Mouse (Mus musculus): ENCODE results near the gene Gucy2c. TPM values are rescaled to one million over a fixed set of nuclear protein-coding genes. Genes with fewer than 3 reads are reported as not detected.

Gene Gucy2c
- total RNA-seq, 1 experiment = 0.09 TPM

GRCm38 (mm10) chr6:136655786-136656185, 125.8 kb downstream of the Gucy2c start:
- H3K27ac ChIP-seq (ENCODE audit: insufficient read depth, low read depth, low read length, poor library complexity, severe bottlenecking) = no peak overlapping the region
- no peak for TF ChIP-seq HCFC1 (IDR thresholded peaks at IDR 0.05; ENCODE audit: borderline replicate concordance, insufficient read depth, low read length)
- TF ChIP-seq ZNF384 (IDR thresholded peaks at IDR 0.05; ENCODE audit: low read depth, low read length) = no peak
- no peak for TF ChIP-seq CHD2 (IDR thresholded peaks at IDR 0.05; ENCODE audit: low read depth, low read length)
- no peak for TF ChIP-seq ZC3H11A (IDR thresholded peaks at IDR 0.05; ENCODE audit: borderline replicate concordance, low read depth, low read length)
- no peak for TF ChIP-seq MAFK (IDR thresholded peaks at IDR 0.05; ENCODE audit: insufficient read depth, low read depth, low read length)
- peaks cover 0 to 2% of the 10 kb centered on the region in 2 experiments; a peak in 1 of 4 replicates for H3K4me1 ChIP-seq (ENCODE audit: control insufficient read depth in 2 of 2, insufficient read depth in 2 of 2, low read length in 2 of 2, poor library complexity in 1 of 2)
- DNase-seq (ENCODE audit: low read depth, low spot score) = no peak
- in situ Hi-C loops (cut with MboI; ENCODE audit: low sequenced_read_pairs in 2 of 2, unreplicated experiment in 2 of 2) = no loop called here
- H3K4me3 ChIP-seq (ENCODE audit: insufficient read depth in 1 of 2, low read depth in 1 of 2, low read length in 2 of 2, poor library complexity in 1 of 2, severe bottlenecking in 1 of 2) = no peak overlapping the region
- H3K36me3 ChIP-seq (ENCODE audit: control insufficient read depth, insufficient read depth, low read length, poor library complexity, severe bottlenecking) = no peaks in the 10 kb centered on the region
- no peaks in the 10 kb centered on the region for H3K9me3 ChIP-seq (ENCODE audit: control insufficient read depth, insufficient read depth, low read depth, low read length)
- H3K9ac ChIP-seq (ENCODE audit: insufficient read depth, low read depth, low read length, poor library complexity, severe bottlenecking) = no peak overlapping the region

GRCm38 (mm10) chr6:136654470-136654869, 127.1 kb downstream of the Gucy2c start:
- DNase-seq (ENCODE audit: low read depth, low spot score) = no peak
- no peak overlapping the region for H3K4me3 ChIP-seq (ENCODE audit: insufficient read depth in 1 of 2, low read depth in 1 of 2, low read length in 2 of 2, poor library complexity in 1 of 2, severe bottlenecking in 1 of 2)
- H3K9me3 ChIP-seq (ENCODE audit: control insufficient read depth, insufficient read depth, low read depth, low read length) = no peaks in the 10 kb centered on the region
- H3K9ac ChIP-seq (ENCODE audit: insufficient read depth, low read depth, low read length, poor library complexity, severe bottlenecking) = no peak overlapping the region
- in situ Hi-C loops (cut with MboI; ENCODE audit: low sequenced_read_pairs in 2 of 2, unreplicated experiment in 2 of 2) = no loop called here
- TF ChIP-seq ZNF384 (IDR thresholded peaks at IDR 0.05; ENCODE audit: low read depth, low read length) (no peak), ZC3H11A (IDR thresholded peaks at IDR 0.05; ENCODE audit: borderline replicate concordance, low read depth, low read length) (no peak), HCFC1 (IDR thresholded peaks at IDR 0.05; ENCODE audit: borderline replicate concordance, insufficient read depth, low read length) (no peak), CHD2 (IDR thresholded peaks at IDR 0.05; ENCODE audit: low read depth, low read length) (no peak)
- H3K27ac ChIP-seq (ENCODE audit: insufficient read depth, low read depth, low read length, poor library complexity, severe bottlenecking) = no peak overlapping the region
- no peaks in the 10 kb centered on the region for H3K4me1 ChIP-seq (ENCODE audit: control insufficient read depth in 2 of 2, insufficient read depth in 2 of 2, low read length in 2 of 2, poor library complexity in 1 of 2)
- no peaks in the 10 kb centered on the region for H3K36me3 ChIP-seq (ENCODE audit: control insufficient read depth, insufficient read depth, low read length, poor library complexity, severe bottlenecking)

- H3K9ac ChIP-seq (ENCODE audit: insufficient read depth, low read depth, low read length, poor library complexity, severe bottlenecking) = no peak overlapping the region
- H3K27ac ChIP-seq (ENCODE audit: insufficient read depth, low read depth, low read length, poor library complexity, severe bottlenecking) = no peak overlapping the region
- DNase-seq (ENCODE audit: low read depth, low spot score) = no peak
- no peak overlapping the region for H3K4me3 ChIP-seq (ENCODE audit: insufficient read depth in 1 of 2, low read depth in 1 of 2, low read length in 2 of 2, poor library complexity in 1 of 2, severe bottlenecking in 1 of 2)
- H3K36me3 ChIP-seq (ENCODE audit: control insufficient read depth, insufficient read depth, low read length, poor library complexity, severe bottlenecking) = no peaks in the 10 kb centered on the region
- no peaks in the 10 kb centered on the region for H3K4me1 ChIP-seq (ENCODE audit: control insufficient read depth in 2 of 2, insufficient read depth in 2 of 2, low read length in 2 of 2, poor library complexity in 1 of 2)
- in situ Hi-C loops (cut with MboI; ENCODE audit: low sequenced_read_pairs in 2 of 2, unreplicated experiment in 2 of 2) = no loop called here
- no peaks in the 10 kb centered on the region for H3K9me3 ChIP-seq (ENCODE audit: control insufficient read depth, insufficient read depth, low read depth, low read length)
- TF ChIP-seq CHD2 (IDR thresholded peaks at IDR 0.05; ENCODE audit: low read depth, low read length) = no peak
- TF ChIP-seq ZNF384 (IDR thresholded peaks at IDR 0.05; ENCODE audit: low read depth, low read length) = no peak
- TF ChIP-seq MAFK (IDR thresholded peaks at IDR 0.05; ENCODE audit: insufficient read depth, low read depth, low read length) = no peak
- TF ChIP-seq HCFC1 (IDR thresholded peaks at IDR 0.05; ENCODE audit: borderline replicate concordance, insufficient read depth, low read length) = no peak
- TF ChIP-seq ZC3H11A (IDR thresholded peaks at IDR 0.05; ENCODE audit: borderline replicate concordance, low read depth, low read length) = no peak
These were observed 128.2 kb downstream of the Gucy2c start for GRCm38 (mm10) chr6:136653331-136653730.

GRCm38 (mm10) chr6:136650664-136651063, 130.9 kb downstream of the Gucy2c start:
- TF ChIP-seq MAFK (IDR thresholded peaks at IDR 0.05; ENCODE audit: insufficient read depth, low read depth, low read length) = no peak
- TF ChIP-seq ZC3H11A (IDR thresholded peaks at IDR 0.05; ENCODE audit: borderline replicate concordance, low read depth, low read length) = no peak
- no peak for TF ChIP-seq HCFC1 (IDR thresholded peaks at IDR 0.05; ENCODE audit: borderline replicate concordance, insufficient read depth, low read length)
- TF ChIP-seq ZNF384 (IDR thresholded peaks at IDR 0.05; ENCODE audit: low read depth, low read length) = no peak
- no peak for TF ChIP-seq CHD2 (IDR thresholded peaks at IDR 0.05; ENCODE audit: low read depth, low read length)
- no peak for DNase-seq (ENCODE audit: low read depth, low spot score)

GRCm38 (mm10) chr6:136647455-136647861, 134.1 kb downstream of the Gucy2c start:
- H3K9ac ChIP-seq (ENCODE audit: insufficient read depth, low read depth, low read length, poor library complexity, severe bottlenecking) = no peak overlapping the region
- H3K4me1 ChIP-seq (ENCODE audit: control insufficient read depth in 2 of 2, insufficient read depth in 2 of 2, low read length in 2 of 2, poor library complexity in 1 of 2) = no peaks in the 10 kb centered on the region
- no peaks in the 10 kb centered on the region for H3K36me3 ChIP-seq (ENCODE audit: control insufficient read depth, insufficient read depth, low read length, poor library complexity, severe bottlenecking)
- in situ Hi-C loops (cut with MboI; ENCODE audit: low sequenced_read_pairs in 2 of 2, unreplicated experiment in 2 of 2) = no loop called here
- no peak overlapping the region for H3K27ac ChIP-seq (ENCODE audit: insufficient read depth, low read depth, low read length, poor library complexity, severe bottlenecking)
- no peak overlapping the region for H3K4me3 ChIP-seq (ENCODE audit: insufficient read depth in 1 of 2, low read depth in 1 of 2, low read length in 2 of 2, poor library complexity in 1 of 2, severe bottlenecking in 1 of 2)
- TF ChIP-seq MAFK (IDR thresholded peaks at IDR 0.05; ENCODE audit: insufficient read depth, low read depth, low read length) (no peak), ZC3H11A (IDR thresholded peaks at IDR 0.05; ENCODE audit: borderline replicate concordance, low read depth, low read length) (no peak), HCFC1 (IDR thresholded peaks at IDR 0.05; ENCODE audit: borderline replicate concordance, insufficient read depth, low read length) (no peak), CHD2 (IDR thresholded peaks at IDR 0.05; ENCODE audit: low read depth, low read length) (no peak), ZNF384 (IDR thresholded peaks at IDR 0.05; ENCODE audit: low read depth, low read length) (no peak)
- no peaks in the 10 kb centered on the region for H3K9me3 ChIP-seq (ENCODE audit: control insufficient read depth, insufficient read depth, low read depth, low read length)
- no peak for DNase-seq (ENCODE audit: low read depth, low spot score)

More at GRCm38 (mm10) chr6:136650664-136651063, 130.9 kb downstream of the Gucy2c start:
- no peak overlapping the region for H3K27ac ChIP-seq (ENCODE audit: insufficient read depth, low read depth, low read length, poor library complexity, severe bottlenecking)
- no peak overlapping the region for H3K9ac ChIP-seq (ENCODE audit: insufficient read depth, low read depth, low read length, poor library complexity, severe bottlenecking)
- in situ Hi-C loops (cut with MboI; ENCODE audit: low sequenced_read_pairs in 2 of 2, unreplicated experiment in 2 of 2) = no loop called here
- no peaks in the 10 kb centered on the region for H3K36me3 ChIP-seq (ENCODE audit: control insufficient read depth, insufficient read depth, low read length, poor library complexity, severe bottlenecking)
- H3K9me3 ChIP-seq (ENCODE audit: control insufficient read depth, insufficient read depth, low read depth, low read length) = no peaks in the 10 kb centered on the region
- no peaks in the 10 kb centered on the region for H3K4me1 ChIP-seq (ENCODE audit: control insufficient read depth in 2 of 2, insufficient read depth in 2 of 2, low read length in 2 of 2, poor library complexity in 1 of 2)
- no peak overlapping the region for H3K4me3 ChIP-seq (ENCODE audit: insufficient read depth in 1 of 2, low read depth in 1 of 2, low read length in 2 of 2, poor library complexity in 1 of 2, severe bottlenecking in 1 of 2)
